ENCODE assay signal across 11 mouse cellular contexts in the genomic region with DNA sequence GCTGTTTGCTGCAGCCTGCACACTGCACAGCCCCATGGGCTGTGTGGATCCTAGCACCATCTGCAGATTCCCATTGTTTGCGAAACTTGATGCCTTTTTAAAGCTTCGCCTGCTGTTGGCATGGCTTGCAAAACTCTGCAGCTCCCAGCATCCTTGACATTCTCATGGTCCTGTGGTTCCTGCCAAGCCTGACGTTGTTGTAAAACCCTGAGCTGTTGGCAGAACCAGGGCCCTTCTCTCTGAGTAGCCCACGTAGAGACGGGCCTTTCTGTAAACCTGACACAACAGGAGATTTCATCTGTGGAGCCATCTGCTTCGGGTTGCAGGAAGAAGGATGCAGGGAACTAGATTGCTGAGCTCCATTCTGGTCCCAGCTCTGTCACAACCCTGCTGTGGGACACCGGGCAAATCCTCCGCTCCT. TPM values are rescaled to one million over a fixed set of nuclear protein-coding genes. Genes with fewer than 3 reads are reported as not detected.
DNase-seq lines count a peak whose midpoint lies in the region; ATAC-seq and TF ChIP-seq lines count a peak whose summit lies in the region.
"Had no signal": no experiment of that assay in that cellular context is flagged by ENCODE, and none has a peak within 500 bp of the region (broad histone marks: within the 10 kb centered on the region; RNA-seq: fewer than 3 reads in every experiment).

No protein-coding gene starts in this region.

- H3K4me1 ChIP-seq in forebrain, embryonic 14.5 days (ENCODE audit: control insufficient read depth, insufficient read depth, low read length): no peaks in the 10 kb centered on the region
- peaks cover 8% of the 10 kb centered on the region for H3K4me1 ChIP-seq in forebrain, embryonic 13.5 days
- no peaks in the 10 kb centered on the region for H3K4me1 ChIP-seq in kidney, adult 2 months (ENCODE audit: control insufficient read depth, insufficient read depth, low read length)

- no peak for TF ChIP-seq POLR2A in brain, embryonic 14.5 days (IDR thresholded peaks at IDR 0.05; ENCODE audit: borderline replicate concordance, extremely low read depth, insufficient read depth, insufficient read length, poor library complexity, severe bottlenecking)
- TF ChIP-seq POLR2A in kidney, adult 2 months (IDR thresholded peaks at IDR 0.05; ENCODE audit: low read depth, low read length): no peak

- intact Hi-C loops in left cerebral cortex, postnatal 14 days (cut with DNase I): no loop called here

- 61% methylated on average over 8 of the region's 8 CpGs for WGBS in forebrain, embryonic 14.5 days
- WGBS in forebrain, embryonic 13.5 days: 63% methylated on average over 8 of the region's 8 CpGs
- 65% methylated on average over 8 of the region's 8 CpGs for WGBS in kidney, adult 2 months

- no peak overlapping the region for H3K4me2 ChIP-seq in forebrain, embryonic 14.5 days (ENCODE audit: low read length)
- no peak overlapping the region for H3K4me2 ChIP-seq in forebrain, embryonic 13.5 days

- peak; percentile 30 for DNase-seq in forebrain, embryonic 14.5 days (ENCODE audit: low spot score)
- DNase-seq in brain, embryonic 14.5 days (ENCODE audit: low read depth): peak; percentile 59
- peak; percentile 42 to 61 for DNase-seq in frontal cortex, postnatal 14 days (ENCODE audit: low spot score in 2 of 2)
- peak; percentile 59 to 85 for DNase-seq in left cerebral cortex, postnatal 14 days (ENCODE audit: low spot score in 2 of 2)
- DNase-seq in kidney, adult 2 months: no peak
- no peak for DNase-seq in kidney, adult 8-10 months
- no peak for DNase-seq in thymus, postnatal 25 days

- H3K27me3 ChIP-seq in forebrain, embryonic 14.5 days (replicated peaks; ENCODE audit: control insufficient read depth, insufficient read depth, low read length): no peaks in the 10 kb centered on the region
- no peaks in the 10 kb centered on the region for H3K27me3 ChIP-seq in forebrain, embryonic 13.5 days
- no peaks in the 10 kb centered on the region for H3K27me3 ChIP-seq in kidney, adult 2 months (replicated peaks; ENCODE audit: control insufficient read depth, insufficient read depth, low read length)

- H3K9me3 ChIP-seq in forebrain, embryonic 14.5 days (replicated peaks; ENCODE audit: control insufficient read depth, low read length): no peaks in the 10 kb centered on the region
- no peaks in the 10 kb centered on the region for H3K9me3 ChIP-seq in forebrain, embryonic 13.5 days (replicated peaks)

- no peak for TF ChIP-seq CTCF in brain, embryonic 14.5 days (IDR thresholded peaks at IDR 0.05; ENCODE audit: borderline replicate concordance, extremely low read depth, insufficient read depth, insufficient read length)
- no peak for TF ChIP-seq CTCF in kidney, adult 2 months (conservative IDR thresholded peaks at IDR 0.05; ENCODE audit: insufficient read depth, insufficient read length, low read depth, low read length)

- no peaks in the 10 kb centered on the region for H3K36me3 ChIP-seq in forebrain, embryonic 14.5 days (ENCODE audit: control insufficient read depth, insufficient read depth, low read length)
- H3K36me3 ChIP-seq in forebrain, embryonic 13.5 days (ENCODE audit: poor library complexity, severe bottlenecking): no peaks in the 10 kb centered on the region
- no peaks in the 10 kb centered on the region for H3K36me3 ChIP-seq in kidney, adult 2 months (ENCODE audit: control insufficient read depth, insufficient read depth, low read length)

- no peak for ATAC-seq in forebrain, embryonic 14.5 days
- ATAC-seq in forebrain, embryonic 13.5 days: no peak

- H3K27ac ChIP-seq in forebrain, embryonic 14.5 days (ENCODE audit: low read depth, low read length): no peak overlapping the region
- no peak overlapping the region for H3K27ac ChIP-seq in forebrain, embryonic 13.5 days
- H3K27ac ChIP-seq in kidney, adult 2 months (ENCODE audit: insufficient read depth, low read depth, low read length): no peak overlapping the region

- H3K9ac ChIP-seq in forebrain, embryonic 14.5 days (ENCODE audit: low read length): no peak overlapping the region
- no peak overlapping the region for H3K9ac ChIP-seq in forebrain, embryonic 13.5 days

- H3K4me3 ChIP-seq in forebrain, embryonic 14.5 days (ENCODE audit: low read depth, low read length): no peak overlapping the region
- no peak overlapping the region for H3K4me3 ChIP-seq in forebrain, embryonic 13.5 days
- no peak overlapping the region for H3K4me3 ChIP-seq in kidney, adult 2 months (ENCODE audit: insufficient read depth, low read depth, low read length)

RNA-seq across cellular contexts. Expression of a gene that starts 2.8 kb away (rescaled TPM):
- polyA plus RNA-seq in forebrain, embryonic 14.5 days (2014; fragmentation: Nextera tagmentation; extraction: Ambion mirVana): 3.4 and 4.9 TPM in 2 replicates
- polyA plus RNA-seq in forebrain, embryonic 13.5 days (2015; fragmentation: Nextera tagmentation; extraction: Ambion mirVana): 3.1 and 3.2 TPM in 2 replicates
- polyA plus RNA-seq in brain, embryonic 14.5 days (2012; rRNA removed): 6.5 and 7.9 TPM in 2 replicates
- 10 to 100 TPM; 15.9 to 16.6 TPM for total RNA-seq in left cerebral cortex, postnatal 14 days (2021)
- polyA plus RNA-seq in kidney, adult 2 months (2012; rRNA removed): 28.4 and 35.0 TPM in 2 replicates

RNA-seq across cellular contexts. Expression of a gene that starts 21.8 kb away (rescaled TPM):
- not detected in 2 replicates for polyA plus RNA-seq in forebrain, embryonic 14.5 days (2014; fragmentation: Nextera tagmentation; extraction: Ambion mirVana)
- not detected in 2 replicates for polyA plus RNA-seq in forebrain, embryonic 13.5 days (2015; fragmentation: Nextera tagmentation; extraction: Ambion mirVana)
- polyA plus RNA-seq in brain, embryonic 14.5 days (2012; rRNA removed): 0.08 TPM in 1 of 2 replicates, not detected in the other
- total RNA-seq in left cerebral cortex, postnatal 14 days (2021): not detected
- not detected in 2 replicates for polyA plus RNA-seq in kidney, adult 2 months (2012; rRNA removed)
- total RNA-seq: heart, adult 18-20 months had no signal
- polyA plus RNA-seq: limb, embryonic 11.5 days had no signal

RNA-seq across cellular contexts. Expression of a gene that starts 55.0 kb away (rescaled TPM):
- not detected in 2 replicates for polyA plus RNA-seq in forebrain, embryonic 14.5 days (2014; fragmentation: Nextera tagmentation; extraction: Ambion mirVana)
- polyA plus RNA-seq in forebrain, embryonic 13.5 days (2015; fragmentation: Nextera tagmentation; extraction: Ambion mirVana): not detected in 2 replicates
- polyA plus RNA-seq in brain, embryonic 14.5 days (2012; rRNA removed): not detected in 2 replicates
- not detected for total RNA-seq in left cerebral cortex, postnatal 14 days (2021)
- polyA plus RNA-seq in kidney, adult 2 months (2012; rRNA removed): not detected in 2 replicates
- total RNA-seq: adrenal gland, adult 18-20 months; heart, adult 18-20 months had no signal
- polyA plus RNA-seq: limb, embryonic 11.5 days had no signal

Comparison
In these comparisons a context has a peak if more than half of its experiments do, and no peak if none do; other contexts are left out.
1. DNase-seq: peak in forebrain, embryonic 14.5 days (single experiment), brain, embryonic 14.5 days (single experiment), frontal cortex, postnatal 14 days (2 of 2) and left cerebral cortex, postnatal 14 days (2 of 2); none in kidney, adult 2 months (single experiment), kidney, adult 8-10 months (0 of 2) and thymus, postnatal 25 days (single experiment).